Mouse (Mus musculus) MEL (cell line): ENCODE measurements at regions not wholly inside any gene's neighbourhood (a gene's known extent, or its start where the extent isn't known, plus 50 kb on each side); places are given as distances from the start of the nearest gene placed in this dataset.
"Not testable (repeated sequence)": the region's sequence is repeated elsewhere in the genome, so short reads cannot be mapped to it uniquely, and the experiment has no call there.

Experiments used
- DNase-seq: peaks from one replicate; pipeline ENCODE4 v3.0.0; 2011; ENCODE audit warnings: low read depth, low spot score
- H3K27ac ChIP-seq: 2 replicates; pipeline ENCODE4 v1.5.1; 2012; ENCODE audit warnings: low read depth, mild to moderate bottlenecking, control low read depth, low read length, moderate library complexity; ENCODE audit not compliant: control insufficient read depth
- H3K27me3 ChIP-seq, 2 experiments: fragments of 150-350 bp in 1 of 2; sonication (generic) in 1 of 2; 2 replicates each; pipeline ENCODE4 v1.6.1; 2012; ENCODE audit warnings: low read length in 2 of 2, mild to moderate bottlenecking in 2 of 2, improper control_type of control experiment in 1 of 2, moderate library complexity in 1 of 2; ENCODE audit not compliant: insufficient read depth in 2 of 2, control insufficient read depth in 1 of 2
- H3K36me3 ChIP-seq, 2 experiments: 2 replicates each; pipeline ENCODE4 v1.6.1; 2012 to 2014; ENCODE audit warnings: low read length in 2 of 2, improper control_type of control experiment in 1 of 2, inconsistent platforms in 1 of 2, mild to moderate bottlenecking in 1 of 2; ENCODE audit not compliant: insufficient read depth in 2 of 2, control insufficient read depth in 1 of 2
- H3K4me1 ChIP-seq, 2 experiments: fragments of 150-350 bp in 1 of 2; sonication (generic) in 1 of 2; 2 replicates each; pipeline ENCODE4 v1.6.1; 2012; ENCODE audit warnings: low read length in 2 of 2, improper control_type of control experiment in 1 of 2, mild to moderate bottlenecking in 1 of 2; ENCODE audit not compliant: insufficient read depth in 2 of 2, control insufficient read depth in 1 of 2
- H3K4me3 ChIP-seq, 2 experiments: fragments of 150-350 bp in 1 of 2; sonication (generic) in 1 of 2; 2 replicates each; pipeline ENCODE4 v1.5.1; 2012; ENCODE audit warnings: low read depth in 2 of 2, low read length in 2 of 2, mild to moderate bottlenecking in 2 of 2, moderate library complexity in 2 of 2, control low read depth in 1 of 2, improper control_type of control experiment in 1 of 2; ENCODE audit not compliant: control insufficient read depth in 1 of 2, insufficient read depth in 1 of 2
- H3K79me2 ChIP-seq: 2 replicates; pipeline ENCODE4 v1.6.1; 2012; ENCODE audit warnings: mild to moderate bottlenecking, low read length, moderate library complexity; ENCODE audit not compliant: control insufficient read depth, poor library complexity, insufficient read depth
- H3K9ac ChIP-seq: 2 replicates; pipeline ENCODE4 v1.6.1; 2012; ENCODE audit warnings: low read depth, mild to moderate bottlenecking, control low read depth, low read length, moderate library complexity; ENCODE audit not compliant: control insufficient read depth, poor library complexity, severe bottlenecking
- H3K9me3 ChIP-seq: fragments of 150-350 bp; sonication (generic); replicated peaks from 2 replicates; pipeline ENCODE4 v1.6.1; 2012; ENCODE audit warnings: mild to moderate bottlenecking, low read length, improper control_type of control experiment, moderate library complexity; ENCODE audit not compliant: insufficient read depth
- CHD1 ChIP-seq: IDR thresholded peaks from 2 replicates; pipeline ENCODE4 v1.6.1; 2012; ENCODE audit warnings: low read depth, mild to moderate bottlenecking, inconsistent platforms, low read length, improper control_type of control experiment
- CHD2 ChIP-seq: IDR thresholded peaks from 2 replicates; pipeline ENCODE4 v1.6.1; 2011; ENCODE audit warnings: low read length, improper control_type of control experiment
- E2F4 ChIP-seq: IDR thresholded peaks from 2 replicates; pipeline ENCODE4 v1.6.1; 2011; ENCODE audit warnings: low read depth, low read length, improper control_type of control experiment, borderline replicate concordance
- ELF1 ChIP-seq: IDR thresholded peaks from 2 replicates; pipeline ENCODE4 v1.6.1; 2014; ENCODE audit warnings: low read depth, mild to moderate bottlenecking, inconsistent platforms, low read length, improper control_type of control experiment, moderate library complexity
- ETS1 ChIP-seq: IDR thresholded peaks from 2 replicates; pipeline ENCODE4 v1.6.1; 2012; ENCODE audit warnings: low read depth, mild to moderate bottlenecking, inconsistent platforms, low read length, improper control_type of control experiment, moderate library complexity
- MAFK ChIP-seq: IDR thresholded peaks from 2 replicates; pipeline ENCODE4 v1.6.1; 2011; ENCODE audit warnings: low read depth, mild to moderate bottlenecking, low read length, improper control_type of control experiment, borderline replicate concordance
- MAZ ChIP-seq: IDR thresholded peaks from 2 replicates; pipeline ENCODE4 v1.6.1; 2012; ENCODE audit warnings: low read depth, mild to moderate bottlenecking, inconsistent platforms, low read length, improper control_type of control experiment
- MEF2A ChIP-seq: IDR thresholded peaks from 2 replicates; pipeline ENCODE4 v1.6.1; 2014; ENCODE audit warnings: low read depth, mild to moderate bottlenecking, inconsistent platforms, low read length, improper control_type of control experiment; ENCODE audit not compliant: poor library complexity, insufficient replicate concordance, severe bottlenecking; ENCODE audit errors: extremely low read depth
- MYC ChIP-seq: IDR thresholded peaks from 2 replicates; pipeline ENCODE4 v1.6.1; 2011; ENCODE audit warnings: low read depth, mild to moderate bottlenecking, low read length, improper control_type of control experiment, moderate library complexity
- NELFE ChIP-seq: IDR thresholded peaks from 2 replicates; pipeline ENCODE4 v1.6.1; 2011; ENCODE audit warnings: low read depth, low read length, improper control_type of control experiment
- NRF1 ChIP-seq: IDR thresholded peaks from 2 replicates; pipeline ENCODE4 v1.6.1; 2014; ENCODE audit warnings: low read depth, mild to moderate bottlenecking, inconsistent platforms, low read length, improper control_type of control experiment, moderate library complexity; ENCODE audit not compliant: poor library complexity, insufficient read depth, severe bottlenecking
- POLR2A ChIP-seq, 2 experiments: IDR thresholded peaks; 2 replicates each; pipeline ENCODE4 v1.6.1; 2011 to 2012; ENCODE audit warnings: low read length in 2 of 2, mild to moderate bottlenecking in 2 of 2, control low read depth in 1 of 2, improper control_type of control experiment in 1 of 2, low read depth in 1 of 2, moderate library complexity in 1 of 2; ENCODE audit not compliant: control insufficient read depth in 1 of 2, insufficient read depth in 1 of 2, poor library complexity in 1 of 2
- POLR2AphosphoS2 ChIP-seq: IDR thresholded peaks from 2 replicates; pipeline ENCODE4 v1.6.1; 2011; ENCODE audit warnings: low read length, improper control_type of control experiment
- TAL1 ChIP-seq: IDR thresholded peaks from 2 replicates; pipeline ENCODE4 v1.6.1; 2012; ENCODE audit warnings: mild to moderate bottlenecking, inconsistent platforms, low read length, moderate library complexity, mixed read lengths
- TCF12 ChIP-seq: IDR thresholded peaks from 2 replicates; pipeline ENCODE4 v1.6.1; 2014; ENCODE audit warnings: low read depth, mild to moderate bottlenecking, inconsistent platforms, low read length, improper control_type of control experiment, moderate library complexity
- USF2 ChIP-seq, 2 experiments: IDR thresholded peaks; 2 replicates each; pipeline ENCODE4 v1.6.1; 2011 to 2012; ENCODE audit warnings: improper control_type of control experiment in 2 of 2, low read length in 2 of 2, borderline replicate concordance in 1 of 2, inconsistent platforms in 1 of 2, low read depth in 1 of 2, mild to moderate bottlenecking in 1 of 2; ENCODE audit not compliant: insufficient read depth in 1 of 2
- ZC3H11A ChIP-seq: IDR thresholded peaks from 2 replicates; pipeline ENCODE4 v1.6.1; 2012; ENCODE audit warnings: low read depth, mild to moderate bottlenecking, inconsistent platforms, low read length, improper control_type of control experiment

- Histone ChIP-seq H3K9me3 (no peaks in the 10 kb centered on the region), H3K36me3 (no peaks in the 10 kb centered on the region), H3K79me2 (no peaks in the 10 kb centered on the region), H3K9ac (no peak overlapping the region), H3K4me3 (no peak overlapping the region), H3K27me3 (no peaks in the 10 kb centered on the region), H3K27ac (no peak overlapping the region), H3K4me1 (no peaks in the 10 kb centered on the region)
- DNase-seq = no peak
- TF ChIP-seq E2F4 (no peak), TCF12 (no peak), ETS1 (no peak), MAZ (no peak), CHD2 (no peak), MEF2A (no peak), NELFE (no peak), ZC3H11A (no peak), POLR2AphosphoS2 (no peak), USF2 (IDR thresholded peaks at IDR 0.05; ENCODE audit: borderline replicate concordance in 1 of 2, insufficient read depth in 1 of 2, low read depth in 1 of 2, low read length in 2 of 2) (no peak), POLR2A (IDR thresholded peaks at IDR 0.05; ENCODE audit: control insufficient read depth in 1 of 2, insufficient read depth in 1 of 2, low read depth in 1 of 2, low read length in 2 of 2, poor library complexity in 1 of 2) (no peak), NRF1 (no peak)
These were observed 64.2 kb upstream of the Gadl1 start for GRCm38 (mm10) chr9:115845091-115845490.

GRCm38 (mm10) chr9:115847289-115848074, 61.8 kb upstream of the Gadl1 start:
- H3K9ac ChIP-seq = no peak overlapping the region
- H3K4me1 ChIP-seq = no peaks in the 10 kb centered on the region
- no peaks in the 10 kb centered on the region for H3K79me2 ChIP-seq
- DNase-seq = no peak
- H3K27me3 ChIP-seq = no peaks in the 10 kb centered on the region
- no peaks in the 10 kb centered on the region for H3K36me3 ChIP-seq
- no peak overlapping the region for H3K27ac ChIP-seq
- H3K9me3 ChIP-seq = no peaks in the 10 kb centered on the region
- H3K4me3 ChIP-seq = no peak overlapping the region
- TF ChIP-seq ETS1 = no peak
- TF ChIP-seq TCF12 = no peak
- no peak for TF ChIP-seq MAFK
- no peak for TF ChIP-seq MYC
- TF ChIP-seq ELF1 = no peak
- no peak for TF ChIP-seq POLR2AphosphoS2
- no peak for TF ChIP-seq TAL1
- no peak for TF ChIP-seq CHD1

GRCm38 (mm10) chr9:115853210-115853842, 55.9 kb upstream of the Gadl1 start:
- not testable (repeated sequence) for H3K9me3 ChIP-seq, H3K36me3 ChIP-seq, H3K27me3 ChIP-seq, H3K79me2 ChIP-seq, H3K9ac ChIP-seq, H3K27ac ChIP-seq, H3K4me1 ChIP-seq, DNase-seq, H3K4me3 ChIP-seq
